Mouse (Mus musculus) cerebellum, adult 11 months (tissue): ENCODE measurements around the gene Mtx3.
A peak's percentile ranks its signal among the peaks of the same experiment; 100 is the strongest.
"Not testable (repeated sequence)": the region's sequence is repeated elsewhere in the genome, so short reads cannot be mapped to it uniquely, and the experiment has no call there.

ENCODE experiments used
- DNase-seq: peaks from one replicate; pipeline ENCODE4 v3.0.0; 2022

Mtx3 gene

GRCm38 (mm10) chr13:92844586-92845221 is at the start of gene Mtx3:
Gene Mtx3 (plus strand): TSS chr13:92844760.
- DNase-seq: peak; percentile 81

GRCm38 (mm10) chr13:92798830-92799229 is 45.7 kb upstream of the Mtx3 start:
- no peak for DNase-seq

GRCm38 (mm10) chr13:92799306-92799925 is 45.1 kb upstream of the Mtx3 start:
- no peak for DNase-seq

DNA sequence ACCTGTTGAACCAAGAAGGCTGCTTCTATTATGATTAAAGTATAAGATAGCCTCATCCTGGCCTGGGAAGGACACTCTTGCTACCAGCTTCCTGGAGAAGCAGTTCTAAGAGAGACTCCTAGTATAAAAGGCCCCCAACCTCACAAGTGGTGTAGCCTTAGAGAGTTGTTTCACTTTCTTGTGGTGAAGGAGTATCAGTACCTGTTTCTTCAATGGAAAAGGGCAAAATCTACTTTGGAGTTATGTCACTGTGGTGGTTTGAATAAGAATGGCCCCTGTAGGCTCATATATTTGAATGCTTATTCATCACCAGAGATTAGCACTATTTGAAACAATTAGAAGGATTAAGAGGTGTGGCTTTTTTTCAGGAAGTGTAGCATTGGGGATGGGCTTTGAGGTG is 37.8 kb upstream of the Mtx3 start:
- no peak for DNase-seq

DNA sequence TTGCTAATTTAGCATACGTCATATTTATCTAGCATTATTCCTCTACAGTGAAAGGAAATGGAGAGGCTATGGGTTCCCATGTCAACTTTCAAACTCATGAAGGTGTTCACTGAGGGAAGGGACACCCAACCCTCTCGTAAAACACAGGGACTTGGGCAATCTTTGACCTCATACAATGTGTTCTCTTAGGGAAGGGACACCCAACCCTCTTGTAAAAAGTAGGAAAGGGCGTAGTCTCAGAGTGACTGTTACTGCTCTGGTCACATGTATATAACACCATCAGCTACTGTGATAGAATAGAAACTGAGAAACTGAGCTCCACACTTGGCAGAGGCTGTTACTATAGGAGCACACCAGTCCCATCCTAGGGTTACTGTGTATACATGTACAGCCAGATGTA is 36.7 kb upstream of the Mtx3 start:
- no peak for DNase-seq

GRCm38 (mm10) chr13:92810592-92810991 is 34.0 kb upstream of the Mtx3 start:
- DNase-seq: not testable (repeated sequence)

DNA sequence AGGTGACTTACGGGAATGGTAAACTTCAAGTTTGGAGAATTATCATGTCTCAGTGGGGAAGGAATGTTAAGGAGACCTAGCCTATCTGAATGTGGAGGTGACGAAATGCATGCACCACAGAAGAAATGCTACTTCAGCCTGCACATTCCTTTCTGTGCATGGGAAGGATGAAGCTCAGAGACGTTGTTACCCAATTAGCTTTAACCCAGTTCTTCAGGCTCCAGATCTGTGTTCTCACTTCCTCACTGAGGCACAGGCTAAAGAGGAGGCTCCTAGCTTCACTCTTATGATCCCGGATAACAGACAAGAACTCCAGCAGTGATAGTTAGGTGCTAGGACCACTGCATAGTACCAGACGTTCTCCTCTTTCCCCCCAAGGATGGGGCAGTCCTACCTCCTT is 28.2 kb upstream of the Mtx3 start:
- no peak for DNase-seq

DNA sequence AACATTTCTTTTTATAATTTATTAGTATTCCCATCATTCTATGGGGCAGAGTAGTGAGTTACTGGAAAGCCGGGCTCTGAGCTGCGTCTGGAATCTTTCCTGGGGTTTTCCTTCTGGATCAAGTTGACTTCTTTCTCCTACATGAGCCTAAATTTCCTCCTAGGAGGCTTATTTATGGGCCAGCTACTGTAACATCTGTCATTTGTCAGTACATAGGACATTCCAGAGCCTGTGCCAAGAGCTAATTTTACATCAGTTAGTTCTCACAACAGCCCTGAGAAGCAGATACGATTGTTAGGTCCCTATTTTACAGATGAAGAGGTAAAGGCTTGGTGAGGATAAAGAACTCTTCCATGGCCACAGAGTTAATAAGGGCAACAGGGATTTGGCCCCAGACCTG is 27.2 kb upstream of the Mtx3 start:
- DNase-seq: no peak

DNA sequence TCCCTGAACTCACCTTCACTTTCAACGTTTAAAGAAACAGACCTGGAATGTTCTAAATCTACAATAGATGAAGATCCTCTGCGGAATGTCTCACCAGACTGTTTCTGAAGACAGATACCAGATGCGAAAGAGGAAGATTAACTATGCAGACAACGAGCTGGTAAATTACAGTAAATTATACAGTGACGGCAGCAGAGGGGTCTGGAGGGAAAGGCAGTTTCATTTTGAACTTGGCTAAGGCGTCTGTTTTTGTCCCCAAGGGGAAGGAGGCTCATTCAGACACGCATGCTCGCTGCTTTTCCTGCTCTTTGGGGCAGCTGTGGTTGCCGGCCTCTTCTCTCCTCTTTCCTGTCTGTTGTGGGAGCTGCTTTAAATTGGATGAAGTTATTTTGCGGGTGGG is 15.7 kb upstream of the Mtx3 start:
- no peak for DNase-seq

DNA sequence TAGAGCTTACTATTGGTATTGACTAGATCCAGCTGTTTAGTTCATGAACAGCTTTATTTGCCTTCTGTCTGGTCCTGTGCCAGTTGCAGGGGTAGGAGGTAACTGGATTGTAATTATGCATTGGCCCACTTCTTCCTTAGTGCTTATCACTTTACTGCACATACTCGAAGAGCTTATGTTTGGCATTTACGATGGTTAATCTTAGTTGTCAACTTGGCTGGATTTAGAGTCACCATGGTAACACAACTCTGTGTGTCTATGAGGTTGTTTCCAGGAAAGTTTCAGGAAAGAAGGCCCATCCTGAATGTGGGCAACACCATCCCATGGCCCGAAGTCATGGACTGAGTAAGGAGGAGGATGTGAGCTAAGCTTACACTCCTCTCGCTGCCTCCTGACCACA is 11.4 kb upstream of the Mtx3 start:
- no peak for DNase-seq

GRCm38 (mm10) chr13:92846438-92846837 is 1.9 kb downstream of the Mtx3 start:
- DNase-seq: no peak

- no peak for DNase-seq
Measured at GRCm38 (mm10) chr13:92847336-92847735, 2.8 kb downstream of the Mtx3 start.

DNA sequence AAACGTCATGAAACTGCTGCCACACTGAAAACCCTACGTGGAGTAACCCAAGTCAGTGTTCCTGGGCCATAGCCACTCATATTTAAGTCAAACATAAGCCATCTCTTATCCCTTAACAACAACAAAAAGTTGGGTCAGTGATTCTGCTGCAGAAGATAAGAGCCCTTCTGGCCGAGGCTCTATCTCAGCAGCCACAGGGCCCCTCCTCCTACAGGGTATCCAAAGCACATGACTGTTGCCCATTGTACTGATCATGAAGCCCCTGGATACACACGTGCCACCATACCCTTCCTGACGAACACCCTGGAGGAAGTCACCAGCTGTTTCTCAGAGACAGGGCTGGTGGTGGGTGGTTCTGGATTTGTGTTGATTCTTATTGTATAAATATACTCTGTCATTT is 3.4 kb downstream of the Mtx3 start:
- DNase-seq: no peak

DNA sequence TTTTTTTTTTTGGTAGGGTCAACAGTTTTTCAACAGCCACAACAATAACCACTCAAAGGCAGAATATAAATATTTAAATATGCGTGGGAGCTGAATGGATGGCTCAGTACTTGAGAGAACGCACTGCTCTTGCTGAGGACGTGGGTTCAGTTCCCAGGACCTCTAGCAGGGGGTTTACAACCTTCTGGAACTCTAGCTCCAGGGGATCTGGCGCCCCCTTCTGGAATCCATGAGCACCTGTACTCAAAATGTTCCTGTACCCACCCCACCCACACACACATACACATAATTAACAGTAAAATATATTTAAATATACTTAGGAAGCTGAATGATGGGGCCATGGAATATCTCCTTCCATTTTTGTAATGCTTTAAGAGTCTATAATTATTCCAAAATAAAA is 11.3 kb downstream of the Mtx3 start:
- no peak for DNase-seq

GRCm38 (mm10) chr13:92858808-92859207 is 14.2 kb downstream of the Mtx3 start:
- DNase-seq: no peak

DNA sequence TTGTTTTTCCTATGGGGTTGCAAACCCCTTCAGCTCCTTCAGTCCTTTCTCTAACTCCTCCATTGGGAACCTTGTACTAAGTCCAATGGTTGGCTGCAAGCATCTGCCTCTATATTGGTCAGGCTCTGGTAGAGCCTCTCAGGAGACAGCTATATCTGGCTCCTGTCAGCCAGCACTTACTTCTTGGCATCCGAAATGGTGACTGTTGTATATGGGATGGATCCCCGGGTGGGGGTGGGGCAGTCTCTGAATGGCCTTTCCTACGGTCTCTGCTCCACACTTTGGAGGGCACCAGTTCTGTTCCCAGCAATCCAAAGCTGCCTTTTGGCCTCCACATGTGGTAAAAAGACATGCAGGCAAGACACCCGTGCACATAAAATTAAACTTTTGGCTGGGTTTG is 15.4 kb downstream of the Mtx3 start:
- DNase-seq: no peak

DNA sequence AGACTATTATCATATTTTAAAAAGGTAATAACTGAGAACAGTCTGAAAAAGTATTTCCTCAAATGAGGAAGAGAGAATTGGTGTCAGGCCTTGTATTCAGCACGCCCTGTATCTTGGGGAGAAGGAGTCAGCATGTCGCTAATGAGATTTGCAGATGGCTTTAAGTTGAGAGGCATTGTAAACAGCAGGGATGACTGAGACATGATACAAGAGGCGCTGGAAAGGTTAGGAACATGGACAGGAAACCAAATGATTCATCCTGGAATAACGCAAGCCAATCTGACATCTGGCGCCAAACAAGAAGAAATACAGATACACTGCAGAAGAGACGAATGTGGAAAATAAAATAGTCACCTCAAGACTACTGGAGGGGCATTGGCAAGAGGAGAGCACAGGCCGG is 20.8 kb downstream of the Mtx3 start:
- DNase-seq: no peak

- DNase-seq: no peak
Measured at GRCm38 (mm10) chr13:92866680-92867079, 22.1 kb downstream of the Mtx3 start.

DNA sequence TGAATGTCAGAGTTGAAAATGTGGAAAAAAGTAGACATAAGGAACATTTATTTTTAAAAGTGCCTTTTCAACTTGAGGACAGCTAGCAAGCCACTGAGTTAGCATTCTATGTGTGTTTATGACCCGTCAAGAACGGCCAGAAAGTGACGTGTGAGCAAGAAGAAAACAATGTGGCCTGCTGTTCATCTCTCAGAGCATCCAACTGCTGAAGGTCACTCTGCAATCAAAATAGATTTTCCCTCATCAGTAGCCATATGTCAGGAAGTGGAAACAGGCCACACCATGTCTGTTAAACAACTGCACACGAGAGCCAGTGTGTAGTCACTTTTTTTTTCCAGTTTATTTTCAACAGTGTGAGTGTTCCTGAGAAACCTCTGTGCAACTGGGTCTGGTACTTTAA is 35.0 kb downstream of the Mtx3 start:
- no peak for DNase-seq

DNA sequence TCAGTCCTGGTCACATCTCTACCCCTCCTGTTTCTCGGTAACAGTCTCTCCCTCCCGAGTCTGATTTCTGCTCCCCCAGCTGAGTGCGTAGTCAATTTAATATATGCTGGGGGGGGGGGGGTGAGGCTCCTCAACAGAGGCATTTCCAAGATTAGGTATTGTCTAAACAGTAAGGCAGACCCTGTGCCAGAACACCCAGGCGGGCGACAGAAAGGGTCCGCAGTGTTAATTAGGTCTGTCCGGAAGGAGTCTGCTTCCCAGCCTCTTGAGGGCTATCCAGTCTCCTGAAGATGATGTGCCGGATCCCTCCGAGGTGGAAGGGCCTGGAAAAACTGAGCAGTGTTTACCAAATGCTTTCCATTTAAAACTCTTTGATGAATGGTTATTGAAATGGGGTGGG is 35.4 kb downstream of the Mtx3 start:
- no peak for DNase-seq

DNA sequence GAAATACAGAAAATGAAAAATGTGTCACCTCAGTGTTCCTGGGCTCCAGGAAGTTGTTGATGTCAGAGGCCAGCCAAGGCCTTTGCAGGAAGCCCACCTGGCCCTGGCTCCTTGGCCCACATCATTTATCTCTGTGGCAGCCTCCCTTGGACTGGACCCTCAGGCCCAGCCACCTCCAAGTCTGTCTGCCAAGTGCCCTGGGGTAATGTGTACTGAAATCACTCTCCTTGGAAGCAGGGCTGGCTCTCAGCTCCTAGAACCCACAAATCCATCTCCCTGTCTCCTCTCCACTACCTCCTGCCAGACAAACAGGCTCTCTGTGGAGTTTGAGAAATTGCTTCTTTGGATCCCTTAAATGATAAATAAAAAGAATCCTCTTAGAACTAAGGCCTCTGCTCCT is 36.0 kb downstream of the Mtx3 start:
- DNase-seq: no peak

DNA sequence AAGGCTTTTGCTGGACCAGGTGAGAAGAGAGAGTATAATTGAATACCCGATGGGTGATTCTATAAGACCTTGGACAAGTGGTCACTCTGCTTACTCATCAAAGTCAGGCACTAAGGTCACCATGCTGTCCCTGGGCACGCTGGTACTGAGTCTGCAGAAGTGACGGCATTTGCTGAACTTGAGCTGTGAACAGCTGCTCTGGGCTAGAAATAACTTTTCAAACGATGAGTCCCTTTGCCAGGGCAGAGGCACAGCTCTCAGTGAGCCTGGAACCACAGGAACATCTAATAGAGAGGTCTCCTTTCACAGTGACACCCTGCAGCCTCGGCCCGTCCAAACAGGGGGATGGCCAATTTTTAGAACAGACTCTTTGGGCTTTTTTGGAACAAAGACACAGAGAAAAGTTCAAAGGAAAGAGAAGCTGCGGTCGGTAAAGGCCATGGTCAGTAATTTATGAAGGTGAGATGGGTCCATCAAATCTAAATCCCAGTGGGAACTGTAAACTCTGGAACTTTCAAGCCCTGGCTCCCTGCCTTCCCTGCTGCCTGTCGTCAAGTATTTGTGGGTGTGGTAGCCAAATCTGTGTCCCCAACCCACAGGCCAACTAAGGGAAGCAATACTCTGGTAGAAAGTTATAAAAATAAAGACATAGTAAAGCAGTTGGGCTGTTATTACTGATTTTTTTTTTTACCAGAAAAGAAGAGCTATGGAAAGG is 37.9 kb downstream of the Mtx3 start:
- DNase-seq: no peak

DNA sequence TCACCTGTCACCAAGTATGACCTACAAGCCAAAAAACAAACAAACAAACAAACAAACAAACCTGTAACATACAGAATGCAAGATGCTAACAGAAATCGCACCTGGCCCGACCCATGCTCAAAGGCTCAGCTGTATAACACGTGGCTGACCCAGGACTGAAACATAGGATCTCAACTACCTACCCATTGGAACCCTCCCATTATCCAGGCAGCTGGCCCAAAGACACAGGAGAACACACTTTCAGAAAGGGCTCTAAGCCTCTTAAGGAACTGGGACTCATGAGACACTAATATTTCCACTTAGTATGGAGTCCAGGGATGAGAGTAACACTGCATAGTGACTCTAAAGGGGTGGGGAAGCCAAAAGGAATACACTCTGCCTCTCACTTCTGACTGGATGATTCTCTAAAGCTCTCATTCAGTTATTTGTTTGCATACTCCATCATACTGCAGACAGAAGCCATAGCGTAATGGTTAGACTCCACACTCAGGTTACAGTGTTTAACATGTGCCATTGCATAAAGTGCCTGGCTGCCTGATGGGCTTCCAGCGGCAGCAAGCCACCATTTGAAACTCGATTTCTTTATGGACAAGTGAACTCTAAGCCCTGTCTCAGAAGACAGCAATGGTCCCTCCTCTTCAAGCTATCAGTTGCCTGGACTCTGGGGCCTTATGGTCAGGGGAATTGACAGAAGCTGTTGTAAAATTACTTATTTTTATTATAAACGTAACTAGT is 38.6 kb downstream of the Mtx3 start:
- DNase-seq: no peak

GRCm38 (mm10) chr13:92884206-92884605 is 39.6 kb downstream of the Mtx3 start:
- no peak for DNase-seq
